Mouse (Mus musculus): ENCODE results near the gene Sctr.

- no peak for TF ChIP-seq CTCF (IDR thresholded peaks at IDR 0.05; ENCODE audit: extremely low read depth, insufficient read length, insufficient replicate concordance, low read depth, low read length)
- no peak for TF ChIP-seq POLR2A (IDR thresholded peaks at IDR 0.05; ENCODE audit: low read depth, low read length)
Observed at GRCm38 (mm10) chr1:120047325-120047724, 40.6 kb downstream of the Sctr start.
